Mouse (Mus musculus) G1E (cell line): Measurements from ENCODE around the gene Iqcc. TPM values are rescaled to one million over a fixed set of nuclear protein-coding genes. Genes with fewer than 3 reads are reported as not detected.

Experiments
- ATAC-seq: 2 replicates; pipeline ENCODE4 v1.8.0; 2016; ENCODE audit warnings: mild to moderate bottlenecking; ENCODE audit not compliant: insufficient number of reproducible peaks, poor library complexity, low FRiP score, severe bottlenecking; ENCODE audit errors: extremely low read depth
- DNase-seq: peaks from one replicate; pipeline ENCODE4 v3.0.0; 2012; ENCODE audit warnings: low spot score
- H3K27me3 ChIP-seq: 2 replicates; pipeline ENCODE4 v1.6.1; 2012; ENCODE audit warnings: mild to moderate bottlenecking, low read length, inconsistent platforms; ENCODE audit not compliant: insufficient read depth
- H3K36me3 ChIP-seq: replicated peaks from 2 replicates; pipeline ENCODE3; 2012; ENCODE audit warnings: mild to moderate bottlenecking, inconsistent platforms
- H3K4me1 ChIP-seq: 2 replicates; pipeline ENCODE4 v1.6.1; 2012; ENCODE audit warnings: low read depth, low read length, inconsistent platforms, mixed read lengths; ENCODE audit not compliant: insufficient read depth
- H3K4me3 ChIP-seq: 2 replicates; pipeline ENCODE4 v1.5.1; 2012; ENCODE audit warnings: low read depth, mild to moderate bottlenecking, inconsistent platforms, low read length, moderate library complexity, mixed read lengths
- H3K9me3 ChIP-seq: replicated peaks from 2 replicates; pipeline ENCODE4 v1.6.1; 2012; ENCODE audit warnings: inconsistent platforms
- CTCF ChIP-seq: IDR thresholded peaks from 2 replicates; pipeline ENCODE4 v1.5.1; 2012; ENCODE audit warnings: low read depth, low read length, inconsistent platforms, mixed read lengths
- GATA1 ChIP-seq: IDR thresholded peaks from 2 replicates; pipeline ENCODE4 v1.6.1; 2012; ENCODE audit warnings: borderline replicate concordance, low read length, inconsistent platforms, mixed read lengths
- GATA2 ChIP-seq: IDR thresholded peaks from 2 replicates; pipeline ENCODE4 v1.6.1; 2012; ENCODE audit warnings: low read depth, low read length, inconsistent platforms, borderline replicate concordance
- POLR2AphosphoS5 ChIP-seq: IDR thresholded peaks from 2 replicates; pipeline ENCODE4 v1.6.1; 2012; ENCODE audit warnings: low read depth, low read length, inconsistent platforms; ENCODE audit not compliant: insufficient replicate concordance
- TAL1 ChIP-seq: conservative IDR thresholded peaks from 2 replicates; pipeline ENCODE4 v1.6.1; 2012; ENCODE audit warnings: low read depth, low read length, inconsistent platforms, mixed read lengths
- polyA plus RNA-seq: library from polyadenylated mRNA; stranded (reverse); fragments of >175 nt; gene quantifications from 2 replicates; pipeline ENCODE4 v1.2.3, GENCODE M21; 2012
- total RNA-seq, 2 experiments: library from RNA; stranded (forward) in 1 of 2; stranded (reverse) in 1 of 2; fragments of 200-1000 nt in 1 of 2; fragments of >200 nt in 1 of 2; fragmentation: Nextera tagmentation in 1 of 2; gene quantifications; 2 replicates each; pipeline ENCODE4 v1.2.3; 2014 to 2017

Iqcc gene
- total and polyA plus RNA-seq, 3 experiments: 8.8 to 35.0 (median 23.6) TPM

- peaks cover 7% of the 10 kb centered on the region for H3K36me3 ChIP-seq
- ATAC-seq: no peak
- H3K9me3 ChIP-seq: no peaks in the 10 kb centered on the region
- TF ChIP-seq CTCF: peak; percentile 40; the same call in 1 of the 2 replicates
- TF ChIP-seq GATA1: no peak
- no peak for DNase-seq
- peaks cover 8% of the 10 kb centered on the region; the same call in 1 of the 2 replicates for H3K27me3 ChIP-seq
- H3K4me1 ChIP-seq: peaks cover 11% of the 10 kb centered on the region
- no peak overlapping the region for H3K4me3 ChIP-seq
These were observed 33.9 kb downstream of the Iqcc start for GRCm38 (mm10) chr4:129584884-129585608.

GRCm38 (mm10) chr4:129584370-129584769 is 34.5 kb downstream of the Iqcc start:
- no peak for ATAC-seq
- no peak for DNase-seq
- peaks cover 5% of the 10 kb centered on the region for H3K36me3 ChIP-seq
- H3K4me1 ChIP-seq: peaks cover 12% of the 10 kb centered on the region
- no peak overlapping the region for H3K4me3 ChIP-seq
- peaks cover 8% of the 10 kb centered on the region; the same call in 1 of the 2 replicates for H3K27me3 ChIP-seq
- no peaks in the 10 kb centered on the region for H3K9me3 ChIP-seq
- no peak for TF ChIP-seq GATA1
- no peak for TF ChIP-seq GATA2
- TF ChIP-seq TAL1: no peak
- no peak for TF ChIP-seq CTCF
- no peak for TF ChIP-seq POLR2AphosphoS5

- H3K4me3 ChIP-seq: no peak overlapping the region
- TF ChIP-seq TAL1: no peak
- TF ChIP-seq POLR2AphosphoS5: no peak
- TF ChIP-seq CTCF: no peak
- no peak for TF ChIP-seq GATA2
- TF ChIP-seq GATA1: no peak
- H3K36me3 ChIP-seq: no peaks in the 10 kb centered on the region
- DNase-seq (no peak), ATAC-seq (no peak)
- peaks cover 9% of the 10 kb centered on the region for H3K4me1 ChIP-seq
- peaks cover 21% of the 10 kb centered on the region for H3K27me3 ChIP-seq
- H3K9me3 ChIP-seq: no peaks in the 10 kb centered on the region
These were observed 36.6 kb downstream of the Iqcc start for GRCm38 (mm10) chr4:129582251-129582650.

GRCm38 (mm10) chr4:129580347-129580746 is 38.6 kb downstream of the Iqcc start:
- H3K4me3 ChIP-seq: no peak overlapping the region

GRCm38 (mm10) chr4:129578466-129578865 is 40.4 kb downstream of the Iqcc start, which contains the start of gene Fam167b:
TSS of gene Fam167b (minus strand) at chr4:129578549.
- no peak for ATAC-seq
- H3K9me3 ChIP-seq: no peaks in the 10 kb centered on the region
- H3K36me3 ChIP-seq: no peaks in the 10 kb centered on the region
- DNase-seq: no peak
- no peak within 1 kb of the TSS for H3K4me3 ChIP-seq
- H3K27me3 ChIP-seq: peaks cover 38% of the 10 kb centered on the region
- TF ChIP-seq GATA2 (no peak), POLR2AphosphoS5 (no peak), CTCF (no peak), TAL1 (no peak), GATA1 (no peak)
- H3K4me1 ChIP-seq: peaks cover 19% of the 10 kb centered on the region

More at GRCm38 (mm10) chr4:129580347-129580746, 38.6 kb downstream of the Iqcc start:
- Histone ChIP-seq H3K4me1 (peaks cover 14% of the 10 kb centered on the region), H3K36me3 (no peaks in the 10 kb centered on the region), H3K27me3 (peaks cover 31% of the 10 kb centered on the region), H3K9me3 (no peaks in the 10 kb centered on the region)
- DNase-seq (no peak), ATAC-seq (no peak)
- TF ChIP-seq POLR2AphosphoS5: no peak
- TF ChIP-seq GATA2: no peak
- no peak for TF ChIP-seq CTCF
- TF ChIP-seq GATA1: no peak
- no peak for TF ChIP-seq TAL1

- DNase-seq (no peak), ATAC-seq (no peak)
- TF ChIP-seq GATA1 (no peak), POLR2AphosphoS5 (no peak), CTCF (no peak), GATA2 (no peak), TAL1 (no peak)
- Histone ChIP-seq H3K4me1 (peaks cover 23% of the 10 kb centered on the region), H3K27me3 (peaks cover 46% of the 10 kb centered on the region), H3K4me3 (no peak overlapping the region), H3K9me3 (no peaks in the 10 kb centered on the region), H3K36me3 (no peaks in the 10 kb centered on the region)
These were observed 41.2 kb downstream of the Iqcc start for GRCm38 (mm10) chr4:129577688-129578087.
